Mouse (Mus musculus) hematopoietic stem cell, adult 5-6 weeks (primary cell): ENCODE measurements at regions not wholly inside any gene's neighbourhood (a gene's known extent, or its start where the extent isn't known, plus 50 kb on each side); places are given as distances from the start of the nearest gene placed in this dataset.

Experiments used
- ATAC-seq, 2 experiments: fragments of 125-278 bp in 1 of 2; replicated peaks in 1 of 2; 2 replicates each; pipeline ENCODE4 v1.8.0; 2016 to 2017; ENCODE audit warnings: inconsistent platforms in 2 of 2, mild to moderate bottlenecking in 2 of 2, moderate number of reproducible peaks in 2 of 2, low read depth in 1 of 2, moderate TSS enrichment in 1 of 2; ENCODE audit not compliant: low FRiP score in 2 of 2, poor library complexity in 2 of 2, severe bottlenecking in 2 of 2, insufficient read depth in 1 of 2, low TSS enrichment in 1 of 2

- ATAC-seq: no peak
Observed at GRCm38 (mm10) chr15:62195440-62195839, 1272.6 kb upstream of the A1bg start.

DNA sequence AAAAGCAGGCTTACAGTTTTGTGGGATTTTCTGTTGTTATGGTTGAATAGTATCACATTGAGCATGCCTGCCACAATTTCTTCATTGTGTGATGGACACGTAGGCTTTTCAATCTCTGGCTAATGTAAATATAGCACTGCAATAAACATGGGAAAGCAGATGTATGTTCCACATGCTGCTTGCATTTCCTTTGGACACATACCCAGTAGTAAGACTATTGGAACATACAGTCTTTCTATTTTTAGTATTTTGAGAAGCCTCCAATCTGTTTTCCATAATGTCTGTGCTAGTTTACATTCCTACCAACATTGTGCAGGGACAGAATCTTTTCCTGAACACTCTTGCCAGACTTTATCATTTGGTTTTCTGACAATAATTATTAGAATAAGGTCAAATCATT is 1269.9 kb upstream of the A1bg start:
- no peak for ATAC-seq

- no peak for ATAC-seq
Observed at GRCm38 (mm10) chr15:62191641-62192040, 1268.8 kb upstream of the A1bg start.

GRCm38 (mm10) chr15:62190977-62191614 is 1268.3 kb upstream of the A1bg start:
- no peak; a peak in 1 of 4 replicates for ATAC-seq

GRCm38 (mm10) chr15:62190224-62190910 is 1267.6 kb upstream of the A1bg start:
- ATAC-seq: no peak

DNA sequence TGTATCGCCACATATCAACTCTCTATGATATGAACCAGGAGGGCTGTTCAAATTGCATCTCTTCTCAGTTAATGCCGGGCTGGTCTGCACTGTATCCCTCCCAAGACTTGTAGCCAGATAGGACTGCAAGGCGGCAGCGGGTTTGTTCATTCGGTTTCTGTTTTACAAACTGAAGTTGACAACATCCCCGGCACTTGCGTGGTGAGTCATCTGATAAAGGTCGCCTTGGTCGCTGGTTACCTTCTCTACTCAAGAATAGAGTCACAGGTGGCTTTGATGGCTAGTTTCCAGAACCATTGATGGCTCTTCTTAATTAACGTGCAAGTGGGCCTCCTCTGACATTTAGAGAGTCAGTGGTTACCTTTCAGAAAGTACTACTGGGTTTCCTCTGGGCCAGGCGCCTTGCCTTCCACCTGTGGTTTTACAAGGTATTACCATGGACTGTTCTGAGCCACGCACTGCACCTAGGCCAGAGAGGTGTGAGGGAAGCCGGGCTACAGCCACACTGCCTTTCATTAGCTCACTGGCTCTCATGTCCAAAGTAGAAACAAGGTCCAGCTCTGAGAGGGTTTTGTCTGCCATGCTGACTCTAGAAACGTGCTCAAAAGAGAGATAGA is 1266.9 kb upstream of the A1bg start:
- ATAC-seq: no peak

- no peak for ATAC-seq
Observed at GRCm38 (mm10) chr15:62186548-62186947, 1263.7 kb upstream of the A1bg start.

DNA sequence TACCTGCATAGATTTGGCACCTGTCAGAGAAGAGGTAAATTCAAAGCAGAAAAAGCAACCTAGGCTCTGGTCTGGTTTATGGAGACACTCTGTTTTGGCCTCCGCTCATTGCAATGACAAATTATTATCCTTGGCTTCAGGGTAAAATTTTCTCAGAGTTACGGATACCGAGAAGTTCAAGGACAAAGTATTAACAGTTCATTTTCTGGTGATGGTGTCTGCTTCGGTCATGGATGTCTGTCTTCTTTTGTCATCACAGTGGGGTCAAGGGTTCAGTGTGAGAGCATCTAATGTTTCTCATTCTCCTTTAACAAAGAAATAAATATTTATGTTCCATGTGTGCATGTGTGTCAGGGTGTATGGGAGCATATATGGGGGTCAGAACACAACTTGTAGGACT is 1261.0 kb upstream of the A1bg start:
- no peak for ATAC-seq

DNA sequence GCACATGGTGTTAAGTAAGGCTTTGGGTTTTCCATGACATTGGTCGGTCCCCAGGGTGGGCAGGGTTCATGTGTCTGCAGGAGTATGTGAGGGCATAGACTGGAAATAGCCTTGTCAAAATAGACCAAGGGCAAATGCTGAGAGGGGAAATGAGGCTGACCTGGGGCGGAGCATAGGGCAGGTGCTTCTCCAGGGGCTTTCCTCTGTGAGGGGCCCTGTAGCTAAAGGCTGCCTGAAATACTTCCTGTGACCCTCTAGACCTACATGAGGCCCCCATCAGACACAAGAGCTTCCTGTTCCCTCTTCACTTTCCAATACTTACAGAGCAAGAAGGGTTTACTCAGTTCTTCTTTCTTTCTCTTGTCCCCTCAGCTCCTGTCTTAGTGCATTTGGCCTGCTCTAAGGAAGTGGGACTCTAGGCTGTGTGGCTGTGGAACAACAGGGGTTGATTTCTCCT is 1258.7 kb upstream of the A1bg start:
- peak; percentile 35 to 42; a peak in 3 of 4 replicates for ATAC-seq

- ATAC-seq: no peak
Observed at GRCm38 (mm10) chr15:62180718-62181117, 1257.9 kb upstream of the A1bg start.

DNA sequence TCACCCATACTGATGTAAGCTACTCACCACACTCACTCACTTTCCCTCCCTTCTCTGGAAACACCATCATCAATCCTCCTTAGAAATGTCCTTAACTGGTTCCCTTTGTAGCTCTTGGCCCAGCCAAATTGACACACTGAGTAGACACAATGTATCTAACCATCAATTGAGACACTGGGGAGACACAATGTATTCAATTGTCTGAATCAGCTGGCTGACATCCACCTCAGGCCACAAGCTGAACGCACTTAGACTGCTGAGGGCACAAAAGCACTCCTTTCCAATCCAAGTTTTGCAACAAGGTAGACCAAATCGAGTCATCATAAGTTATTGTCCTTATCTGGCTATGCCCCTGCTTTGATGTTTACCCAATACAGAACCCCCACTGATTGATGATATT is 1257.0 kb upstream of the A1bg start:
- no peak for ATAC-seq

GRCm38 (mm10) chr15:62178568-62178967 is 1255.8 kb upstream of the A1bg start:
- ATAC-seq: no peak

DNA sequence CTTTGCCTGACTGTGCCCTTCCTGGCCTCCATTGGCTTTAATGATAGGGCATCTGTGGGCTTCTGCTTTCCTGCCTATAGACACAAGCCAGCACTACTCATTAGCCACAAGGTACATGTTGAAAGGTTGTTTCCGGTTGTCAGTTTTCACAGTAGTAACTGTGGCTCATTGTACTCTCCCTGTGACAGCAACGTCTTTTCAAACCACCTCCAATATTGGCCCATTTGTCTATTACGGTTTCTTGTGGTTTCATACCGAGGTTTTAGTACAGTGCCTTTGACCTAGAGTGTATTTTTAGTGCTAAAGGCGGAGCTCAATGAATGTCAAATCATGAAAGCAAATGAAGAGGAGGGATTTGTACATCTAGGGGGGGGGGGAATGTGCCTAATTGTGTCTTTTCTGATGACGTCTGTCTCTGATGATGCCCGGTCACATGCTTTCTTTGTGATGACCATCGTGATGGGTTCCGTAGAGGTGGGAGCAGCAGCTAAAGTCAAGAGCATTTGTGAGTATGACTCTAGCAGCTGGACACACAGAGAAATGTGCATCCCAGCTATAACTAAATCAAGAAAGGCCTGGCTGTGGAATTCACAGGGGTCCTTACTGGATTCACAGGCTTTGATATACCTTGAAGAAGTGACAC is 1255.1 kb upstream of the A1bg start:
- ATAC-seq: peak; percentile 57 to 63; a peak in 3 of 4 replicates

GRCm38 (mm10) chr15:62176076-62176475 is 1253.3 kb upstream of the A1bg start:
- no peak for ATAC-seq

- no peak for ATAC-seq
Observed at GRCm38 (mm10) chr15:62173633-62174543, 1251.1 kb upstream of the A1bg start.

DNA sequence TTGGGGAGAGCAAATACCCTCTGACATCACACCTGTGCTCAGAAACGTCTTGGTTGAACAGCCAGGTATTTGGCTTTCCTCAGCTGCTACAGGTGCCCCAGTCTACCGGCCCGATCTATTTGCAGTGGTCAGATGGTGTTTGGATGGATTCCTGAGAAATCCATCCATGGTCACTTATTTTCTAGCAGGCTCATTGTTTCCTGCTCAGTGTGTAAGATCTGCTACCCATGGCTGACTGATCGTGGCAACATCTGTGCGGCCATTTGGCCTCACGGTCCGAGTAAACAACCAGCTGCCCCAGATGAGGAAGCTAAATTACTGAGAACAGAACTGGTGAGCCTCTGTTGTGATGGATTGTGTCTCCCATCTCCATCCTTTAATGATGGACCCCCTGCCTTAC is 1248.8 kb upstream of the A1bg start:
- ATAC-seq: no peak

GRCm38 (mm10) chr15:62171167-62171566 is 1248.4 kb upstream of the A1bg start:
- ATAC-seq: no peak
